Mouse (Mus musculus): ENCODE data around the gene 2900026A02Rik.

DNA sequence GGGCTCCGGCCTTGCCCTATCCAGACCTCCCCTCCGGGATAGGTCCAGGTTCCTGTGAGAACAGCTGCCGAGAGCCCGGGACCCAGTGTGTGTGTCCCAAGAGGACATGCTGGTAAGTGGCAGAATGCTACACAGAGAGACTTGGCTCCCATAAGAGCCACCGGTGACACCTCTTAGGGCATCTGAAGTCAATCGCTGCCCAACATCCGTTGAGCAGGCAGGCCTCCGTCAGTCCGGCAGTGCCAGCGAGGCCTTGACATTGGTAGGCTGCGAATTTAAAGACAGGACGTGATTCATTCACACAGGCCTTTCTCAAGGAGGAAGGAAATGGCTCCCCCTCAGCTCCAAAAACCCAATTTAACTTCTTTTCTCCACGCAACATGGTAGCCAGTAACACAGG lies 11.1 kb downstream of the 2900026A02Rik start:
- TF ChIP-seq ZNF384 (IDR thresholded peaks at IDR 0.05; ENCODE audit: low read depth, low read length) (no peak), MAFK (IDR thresholded peaks at IDR 0.05; ENCODE audit: insufficient read depth, low read depth, low read length) (no peak), ZC3H11A (IDR thresholded peaks at IDR 0.05; ENCODE audit: borderline replicate concordance, low read depth, low read length) (no peak)

All from ES-E14 (cell line).